Mouse (Mus musculus) kidney, postnatal 10 days (tissue): Measurements from ENCODE around the gene Lrp2.
A peak's percentile ranks its signal among the peaks of the same experiment; 100 is the strongest.
"Not testable (repeated sequence)": the region's sequence is repeated elsewhere in the genome, so short reads cannot be mapped to it uniquely, and the experiment has no call there.

Experiments used
- DNase-seq: peaks from one replicate; pipeline ENCODE4 v3.0.0; 2021; ENCODE audit warnings: mixed read lengths

The Lrp2 gene

GRCm38 (mm10) chr2:69582861-69583260 lies 3.0 kb downstream of the Lrp2 start:
- no peak for DNase-seq

GRCm38 (mm10) chr2:69582068-69582467 lies 3.8 kb downstream of the Lrp2 start:
- DNase-seq, result not testable (repeated sequence)

- no peak for DNase-seq
Measured at GRCm38 (mm10) chr2:69580091-69580490, 5.8 kb downstream of the Lrp2 start.

- no peak for DNase-seq
Measured at GRCm38 (mm10) chr2:69578206-69578605, 7.7 kb downstream of the Lrp2 start.

GRCm38 (mm10) chr2:69576531-69576930 lies 9.3 kb downstream of the Lrp2 start:
- DNase-seq, result no peak

- DNase-seq, result no peak
Measured at GRCm38 (mm10) chr2:69574934-69575333, 10.9 kb downstream of the Lrp2 start.

- DNase-seq, result no peak
Measured at GRCm38 (mm10) chr2:69574261-69574660, 11.6 kb downstream of the Lrp2 start.

GRCm38 (mm10) chr2:69573733-69574054 lies 12.2 kb downstream of the Lrp2 start:
- DNase-seq, result no peak

GRCm38 (mm10) chr2:69573038-69573732 lies 12.7 kb downstream of the Lrp2 start:
- no peak for DNase-seq

- peak; percentile 20 for DNase-seq
Measured at GRCm38 (mm10) chr2:69570556-69570955, 15.3 kb downstream of the Lrp2 start.

GRCm38 (mm10) chr2:69566281-69566680 lies 19.6 kb downstream of the Lrp2 start:
- peak; percentile 38 for DNase-seq

GRCm38 (mm10) chr2:69563492-69563891 lies 22.4 kb downstream of the Lrp2 start:
- no peak for DNase-seq

GRCm38 (mm10) chr2:69562761-69563160 lies 23.1 kb downstream of the Lrp2 start:
- no peak for DNase-seq

GRCm38 (mm10) chr2:69560221-69560620 lies 25.6 kb downstream of the Lrp2 start:
- no peak for DNase-seq

GRCm38 (mm10) chr2:69559380-69559779 lies 26.5 kb downstream of the Lrp2 start:
- DNase-seq, result peak; percentile 20

GRCm38 (mm10) chr2:69556686-69557085 lies 29.2 kb downstream of the Lrp2 start:
- DNase-seq, result no peak

- no peak for DNase-seq
Measured at GRCm38 (mm10) chr2:69551639-69552038, 34.2 kb downstream of the Lrp2 start.

GRCm38 (mm10) chr2:69546823-69547222 lies 39.0 kb downstream of the Lrp2 start:
- no peak for DNase-seq

- no peak for DNase-seq
Measured at GRCm38 (mm10) chr2:69536018-69536417, 49.8 kb downstream of the Lrp2 start.

GRCm38 (mm10) chr2:69531528-69532055 lies 54.3 kb downstream of the Lrp2 start:
- no peak for DNase-seq

GRCm38 (mm10) chr2:69530691-69531527 lies 55.0 kb downstream of the Lrp2 start:
- no peak for DNase-seq

- DNase-seq, result no peak
Measured at GRCm38 (mm10) chr2:69530126-69530525, 55.7 kb downstream of the Lrp2 start.

- DNase-seq, result no peak
Measured at GRCm38 (mm10) chr2:69520273-69520672, 65.6 kb downstream of the Lrp2 start.

- DNase-seq, result no peak
Measured at GRCm38 (mm10) chr2:69518307-69518706, 67.6 kb downstream of the Lrp2 start.
